Mouse (Mus musculus): ENCODE results near the gene Arhgap25. TPM values are rescaled to one million over a fixed set of nuclear protein-coding genes. Genes with fewer than 3 reads are reported as not detected.
"Not testable (repeated sequence)": the region's sequence is repeated elsewhere in the genome, so short reads cannot be mapped to it uniquely, and the experiment has no call there.

The Arhgap25 gene
- 4.4 and 5.0 TPM in 2 replicates for polyA plus RNA-seq (2016; fragmentation: Nextera tagmentation; extraction: Ambion mirVana)

GRCm38 (mm10) chr6:87532953-87533710, at the start of gene Arhgap25:
Arhgap25 (minus strand) TSS chr6:87533259.
- Histone ChIP-seq H3K4me2 (replicated peaks) (no peak within 1 kb of the TSS), H3K4me3 (no peak within 1 kb of the TSS), H3K36me3 (no peaks in the 10 kb centered on the region), H3K27ac (no peak within 1 kb of the TSS), H3K27me3 (no peaks in the 10 kb centered on the region), H3K4me1 (no peaks in the 10 kb centered on the region), H3K9ac (no peak within 1 kb of the TSS), H3K9me3 (no peaks in the 10 kb centered on the region)
- ATAC-seq (ENCODE audit: insufficient number of reproducible peaks, insufficient read depth, low FRiP score, low TSS enrichment): no peak
- WGBS: 61% methylated on average over 14 of the region's 14 CpGs

GRCm38 (mm10) chr6:87582456-87582855, 49.4 kb upstream of the Arhgap25 start:
- no peak overlapping the region for H3K9ac ChIP-seq
- H3K36me3 ChIP-seq: no peaks in the 10 kb centered on the region
- no peaks in the 10 kb centered on the region for H3K27me3 ChIP-seq
- no peak overlapping the region for H3K4me3 ChIP-seq
- ATAC-seq (ENCODE audit: insufficient number of reproducible peaks, insufficient read depth, low FRiP score, low TSS enrichment): no peak
- 75% methylated on average over 6 of the region's 6 CpGs for WGBS
- H3K4me1 ChIP-seq: no peaks in the 10 kb centered on the region
- no peak overlapping the region for H3K4me2 ChIP-seq (replicated peaks)
- H3K9me3 ChIP-seq: no peaks in the 10 kb centered on the region
- no peak overlapping the region for H3K27ac ChIP-seq

GRCm38 (mm10) chr6:87581581-87581980, 48.5 kb upstream of the Arhgap25 start:
- H3K36me3 ChIP-seq: no peaks in the 10 kb centered on the region
- H3K4me2 ChIP-seq (replicated peaks): no peak overlapping the region
- H3K4me3 ChIP-seq: no peak overlapping the region
- no peak overlapping the region for H3K27ac ChIP-seq
- no peaks in the 10 kb centered on the region for H3K27me3 ChIP-seq
- WGBS: 90% methylated on average over 18 of the region's 18 CpGs
- no peak overlapping the region for H3K9ac ChIP-seq
- H3K9me3 ChIP-seq: no peaks in the 10 kb centered on the region
- no peak for ATAC-seq (ENCODE audit: insufficient number of reproducible peaks, insufficient read depth, low FRiP score, low TSS enrichment)
- H3K4me1 ChIP-seq: no peaks in the 10 kb centered on the region

GRCm38 (mm10) chr6:87581071-87581470, 48.0 kb upstream of the Arhgap25 start:
- Histone ChIP-seq H3K9me3 (no peaks in the 10 kb centered on the region), H3K27me3 (no peaks in the 10 kb centered on the region), H3K36me3 (no peaks in the 10 kb centered on the region), H3K4me1 (no peaks in the 10 kb centered on the region), H3K27ac (no peak overlapping the region), H3K4me3 (no peak overlapping the region), H3K4me2 (replicated peaks) (no peak overlapping the region), H3K9ac (no peak overlapping the region)
- WGBS: 87% methylated on average over 15 of the region's 15 CpGs
- ATAC-seq (ENCODE audit: insufficient number of reproducible peaks, insufficient read depth, low FRiP score, low TSS enrichment): no peak

- Histone ChIP-seq H3K4me2 (replicated peaks) (no peak overlapping the region), H3K27me3 (no peaks in the 10 kb centered on the region), H3K9ac (no peak overlapping the region), H3K9me3 (no peaks in the 10 kb centered on the region), H3K27ac (no peak overlapping the region), H3K4me3 (no peak overlapping the region), H3K4me1 (no peaks in the 10 kb centered on the region), H3K36me3 (no peaks in the 10 kb centered on the region)
- WGBS: 55% methylated on average over 9 of the region's 9 CpGs
- no peak for ATAC-seq (ENCODE audit: insufficient number of reproducible peaks, insufficient read depth, low FRiP score, low TSS enrichment)
Observed at GRCm38 (mm10) chr6:87578247-87578646, 45.2 kb upstream of the Arhgap25 start.

- Histone ChIP-seq H3K36me3 (no peaks in the 10 kb centered on the region), H3K27ac (0 out of 2 replicates have a peak overlapping the region, but pooled peaks have one; percentile 32), H3K4me2 (replicated peaks) (no peak overlapping the region), H3K9ac (no peak overlapping the region), H3K9me3 (no peaks in the 10 kb centered on the region), H3K4me1 (no peaks in the 10 kb centered on the region), H3K4me3 (no peak overlapping the region), H3K27me3 (no peaks in the 10 kb centered on the region)
- 40% methylated on average over 4 of the region's 4 CpGs for WGBS
- 0 out of 2 replicates have a peak, but pooled peaks have one; percentile 72 for ATAC-seq (ENCODE audit: insufficient number of reproducible peaks, insufficient read depth, low FRiP score, low TSS enrichment)
Observed at GRCm38 (mm10) chr6:87576648-87577330, 43.7 kb upstream of the Arhgap25 start.

GRCm38 (mm10) chr6:87571863-87572262, 38.8 kb upstream of the Arhgap25 start:
- H3K4me2 ChIP-seq (replicated peaks); H3K9me3 ChIP-seq; H3K4me1 ChIP-seq; H3K27me3 ChIP-seq; H3K36me3 ChIP-seq; H3K4me3 ChIP-seq; ATAC-seq (ENCODE audit: insufficient number of reproducible peaks, insufficient read depth, low FRiP score, low TSS enrichment); H3K9ac ChIP-seq; H3K27ac ChIP-seq: not testable (repeated sequence)

- no peaks in the 10 kb centered on the region for H3K4me1 ChIP-seq
- 52% methylated on average over 9 of the region's 9 CpGs for WGBS
Observed at GRCm38 (mm10) chr6:87567686-87568593, 34.9 kb upstream of the Arhgap25 start.

GRCm38 (mm10) chr6:87565166-87565565, 32.1 kb upstream of the Arhgap25 start:
- no peaks in the 10 kb centered on the region for H3K4me1 ChIP-seq
- H3K27me3 ChIP-seq: no peaks in the 10 kb centered on the region; the same call in 1 of the 2 replicates
- H3K9me3 ChIP-seq: no peaks in the 10 kb centered on the region
- WGBS: 65% methylated on average over 5 of the region's 5 CpGs
- ATAC-seq (ENCODE audit: insufficient number of reproducible peaks, insufficient read depth, low FRiP score, low TSS enrichment): no peak
- H3K27ac ChIP-seq: no peak overlapping the region
- no peak overlapping the region for H3K4me3 ChIP-seq
- no peaks in the 10 kb centered on the region for H3K36me3 ChIP-seq
- H3K4me2 ChIP-seq (replicated peaks): no peak overlapping the region
- no peak overlapping the region for H3K9ac ChIP-seq

More at GRCm38 (mm10) chr6:87567686-87568593, 34.9 kb upstream of the Arhgap25 start:
- Histone ChIP-seq H3K9me3 (no peaks in the 10 kb centered on the region), H3K4me3 (no peak overlapping the region), H3K27me3 (no peaks in the 10 kb centered on the region; the same call in 1 of the 2 replicates), H3K9ac (no peak overlapping the region), H3K36me3 (no peaks in the 10 kb centered on the region), H3K4me2 (replicated peaks) (no peak overlapping the region), H3K27ac (no peak overlapping the region)
- ATAC-seq (ENCODE audit: insufficient number of reproducible peaks, insufficient read depth, low FRiP score, low TSS enrichment): no peak

GRCm38 (mm10) chr6:87564356-87564755, 31.3 kb upstream of the Arhgap25 start:
- H3K9ac ChIP-seq: no peak overlapping the region
- H3K27ac ChIP-seq: no peak overlapping the region
- WGBS: 88% methylated on average over 4 of the region's 4 CpGs

GRCm38 (mm10) chr6:87553724-87554123, 20.7 kb upstream of the Arhgap25 start:
- Histone ChIP-seq H3K36me3 (no peaks in the 10 kb centered on the region), H3K27ac (no peak overlapping the region), H3K9ac (no peak overlapping the region), H3K9me3 (no peaks in the 10 kb centered on the region), H3K27me3 (no peaks in the 10 kb centered on the region), H3K4me3 (no peak overlapping the region), H3K4me1 (no peaks in the 10 kb centered on the region), H3K4me2 (replicated peaks) (no peak overlapping the region)
- ATAC-seq (ENCODE audit: insufficient number of reproducible peaks, insufficient read depth, low FRiP score, low TSS enrichment): no peak
- WGBS: 79% methylated on average over 3 of the region's 3 CpGs

More at GRCm38 (mm10) chr6:87564356-87564755, 31.3 kb upstream of the Arhgap25 start:
- Histone ChIP-seq H3K27me3 (no peaks in the 10 kb centered on the region; the same call in 1 of the 2 replicates), H3K4me2 (replicated peaks) (no peak overlapping the region), H3K4me1 (no peaks in the 10 kb centered on the region), H3K9me3 (no peaks in the 10 kb centered on the region), H3K4me3 (no peak overlapping the region), H3K36me3 (no peaks in the 10 kb centered on the region)
- no peak for ATAC-seq (ENCODE audit: insufficient number of reproducible peaks, insufficient read depth, low FRiP score, low TSS enrichment)

Data from embryonic facial prominence, embryonic 12.5 days (tissue).